Mouse (Mus musculus): ENCODE results near the gene Tmem205. TPM values are rescaled to one million over a fixed set of nuclear protein-coding genes. Genes with fewer than 3 reads are reported as not detected.

Tmem205 gene
- polyA plus RNA-seq, 1 experiment from 2014 or later: 35.7 TPM

DNA sequence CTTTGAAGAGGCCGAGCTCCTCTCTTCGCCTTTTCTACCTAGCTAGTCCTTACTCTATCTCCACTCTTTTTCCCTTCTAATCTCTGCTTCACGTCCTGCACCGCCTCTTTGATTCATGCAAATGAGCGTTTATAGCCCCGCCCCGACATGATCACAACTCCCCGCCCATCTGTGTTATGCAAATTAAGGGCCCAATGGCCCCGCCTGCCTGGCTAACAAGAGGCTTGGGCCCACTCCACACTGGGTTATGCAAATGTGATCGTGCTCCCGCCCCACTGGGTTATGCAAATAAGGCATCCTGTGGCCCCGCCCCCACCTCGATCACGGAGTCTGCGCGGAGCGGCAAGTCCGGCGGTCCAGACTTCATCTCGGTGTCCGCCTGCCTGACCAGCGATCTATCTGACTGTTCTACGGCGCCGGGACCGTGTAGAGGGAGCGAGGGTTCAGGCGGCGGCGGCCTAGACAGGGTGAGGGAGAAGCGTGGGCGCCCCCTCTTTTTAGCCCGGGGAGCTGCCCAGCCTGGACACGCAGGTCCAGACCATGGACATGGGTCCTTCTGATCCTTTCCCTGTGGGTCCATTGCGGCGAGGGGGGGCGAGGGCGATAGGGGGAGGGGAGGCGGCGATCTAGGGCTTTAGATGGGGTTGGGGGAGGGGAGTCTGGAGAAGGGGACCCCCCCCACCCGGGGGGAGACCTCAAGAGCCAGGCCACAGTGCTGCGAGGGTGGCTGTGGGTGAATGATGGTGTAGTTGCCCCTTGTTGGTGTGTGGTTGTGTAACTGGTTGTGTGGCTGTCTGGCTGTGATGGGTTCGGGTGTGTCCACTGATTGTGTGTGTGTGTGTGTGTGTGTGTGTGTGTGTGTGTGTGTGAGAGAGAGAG lies 9.6 kb upstream of the Tmem205 start, which contains the start of gene Plppr2:
Plppr2 (plus strand) TSS at position 342 of the 879 bp plus-strand sequence.
- Histone ChIP-seq H3K4me1 (ENCODE audit: control insufficient read depth, insufficient read depth, low read length) (peaks cover 3% of the 10 kb centered on the region; the same call in 1 of the 2 replicates), H3K27ac (ENCODE audit: low read depth, low read length) (peak within 1 kb of the TSS; percentile 5; the same call in 1 of the 2 replicates), H3K27me3 (ENCODE audit: control insufficient read depth, insufficient read depth, low read length) (0 out of 2 replicates have a peak, but pooled peaks cover 3% of the 10 kb centered on the region), H3K36me3 (ENCODE audit: control insufficient read depth, insufficient read depth, low read length) (no peaks in the 10 kb centered on the region; the same call in 1 of the 2 replicates), H3K9ac (ENCODE audit: low read length) (peak within 1 kb of the TSS; percentile 75), H3K4me3 (ENCODE audit: low read depth, low read length) (peak within 1 kb of the TSS; percentile 59), H3K9me3 (ENCODE audit: control insufficient read depth, low read length) (no peaks in the 10 kb centered on the region), H3K4me2 (peak within 1 kb of the TSS; percentile 73)
- peak; percentile 99 for DNase-seq (ENCODE audit: low spot score, missing footprints)
- peak; percentile 97 for ATAC-seq (ENCODE audit: low FRiP score)
- WGBS: 3% methylated on average over 39 of the region's 43 CpGs

DNA sequence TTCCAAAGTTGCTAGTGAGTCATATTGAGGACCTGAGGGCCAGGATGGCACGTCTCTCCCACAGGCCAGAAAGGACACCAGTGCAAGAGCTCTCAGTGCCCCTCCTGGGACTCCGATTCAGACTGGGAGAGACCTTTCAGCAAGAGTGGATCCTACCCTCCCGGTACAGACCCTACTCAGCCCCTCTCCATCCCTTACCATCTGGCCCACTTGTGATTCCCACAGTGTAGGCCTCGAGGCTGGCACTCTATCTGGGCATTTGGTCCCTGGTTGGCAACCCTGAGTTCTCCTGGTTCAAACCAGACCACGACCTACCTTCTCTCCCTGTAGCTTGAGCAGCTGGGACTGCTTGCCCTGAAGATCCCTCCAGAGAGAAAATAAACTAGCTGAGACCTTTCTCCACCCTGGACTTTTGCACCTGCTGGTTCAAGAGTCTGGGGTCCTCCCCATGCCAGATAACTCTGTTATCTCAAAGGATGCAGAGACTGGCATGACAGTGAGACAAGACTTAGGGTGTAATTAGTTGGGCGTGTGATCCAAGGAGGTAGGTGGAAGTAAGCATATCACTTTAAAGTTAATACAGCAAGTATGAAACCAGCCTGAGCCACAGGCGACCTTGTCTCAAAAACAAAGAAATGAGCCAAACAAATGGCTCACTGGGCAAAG lies 8.2 kb upstream of the Tmem205 start:
- H3K9me3 ChIP-seq (ENCODE audit: control insufficient read depth, low read length): no peaks in the 10 kb centered on the region
- ATAC-seq (ENCODE audit: low FRiP score) (no peak), DNase-seq (ENCODE audit: low spot score, missing footprints) (no peak)
- no peak overlapping the region for H3K27ac ChIP-seq (ENCODE audit: low read depth, low read length)
- H3K4me1 ChIP-seq (ENCODE audit: control insufficient read depth, insufficient read depth, low read length): peaks cover 3% of the 10 kb centered on the region; the same call in 1 of the 2 replicates
- H3K9ac ChIP-seq (ENCODE audit: low read length): no peak overlapping the region
- no peak overlapping the region for H3K4me2 ChIP-seq
- 0 out of 2 replicates have a peak, but pooled peaks cover 3% of the 10 kb centered on the region for H3K27me3 ChIP-seq (ENCODE audit: control insufficient read depth, insufficient read depth, low read length)
- WGBS: 83% methylated on average over 7 of the region's 7 CpGs
- H3K4me3 ChIP-seq (ENCODE audit: low read depth, low read length): no peak overlapping the region
- no peaks in the 10 kb centered on the region; the same call in 1 of the 2 replicates for H3K36me3 ChIP-seq (ENCODE audit: control insufficient read depth, insufficient read depth, low read length)

DNA sequence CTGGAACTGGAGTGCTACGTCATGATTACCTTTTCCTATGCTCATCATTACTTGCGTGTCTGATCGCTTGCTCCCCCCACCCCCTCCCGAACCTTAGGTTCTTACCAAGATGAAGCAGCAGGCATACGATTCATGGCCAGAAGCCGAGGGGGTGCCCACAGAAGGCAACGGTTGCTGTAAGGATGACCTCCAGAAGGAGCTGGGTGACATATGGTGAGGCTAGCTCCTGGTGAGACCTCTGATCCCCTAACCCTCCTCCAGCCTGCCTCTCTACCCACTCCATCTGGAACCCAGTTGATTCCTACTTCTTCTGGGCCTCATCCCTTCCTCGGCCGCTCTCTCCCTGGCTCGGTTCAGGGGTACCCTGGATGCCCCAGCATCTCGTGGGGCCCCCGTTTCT lies 6.7 kb upstream of the Tmem205 start:
- Histone ChIP-seq H3K4me2 (no peak overlapping the region), H3K4me3 (ENCODE audit: low read depth, low read length) (no peak overlapping the region), H3K27ac (ENCODE audit: low read depth, low read length) (no peak overlapping the region), H3K4me1 (ENCODE audit: control insufficient read depth, insufficient read depth, low read length) (peaks cover 3% of the 10 kb centered on the region; the same call in 1 of the 2 replicates), H3K9ac (ENCODE audit: low read length) (no peak overlapping the region), H3K27me3 (ENCODE audit: control insufficient read depth, insufficient read depth, low read length) (0 out of 2 replicates have a peak, but pooled peaks cover 3% of the 10 kb centered on the region), H3K9me3 (ENCODE audit: control insufficient read depth, low read length) (no peaks in the 10 kb centered on the region), H3K36me3 (ENCODE audit: control insufficient read depth, insufficient read depth, low read length) (no peaks in the 10 kb centered on the region)
- DNase-seq (ENCODE audit: low spot score, missing footprints) (no peak), ATAC-seq (ENCODE audit: low FRiP score) (no peak)
- 92% methylated on average over 12 of the region's 12 CpGs for WGBS

DNA sequence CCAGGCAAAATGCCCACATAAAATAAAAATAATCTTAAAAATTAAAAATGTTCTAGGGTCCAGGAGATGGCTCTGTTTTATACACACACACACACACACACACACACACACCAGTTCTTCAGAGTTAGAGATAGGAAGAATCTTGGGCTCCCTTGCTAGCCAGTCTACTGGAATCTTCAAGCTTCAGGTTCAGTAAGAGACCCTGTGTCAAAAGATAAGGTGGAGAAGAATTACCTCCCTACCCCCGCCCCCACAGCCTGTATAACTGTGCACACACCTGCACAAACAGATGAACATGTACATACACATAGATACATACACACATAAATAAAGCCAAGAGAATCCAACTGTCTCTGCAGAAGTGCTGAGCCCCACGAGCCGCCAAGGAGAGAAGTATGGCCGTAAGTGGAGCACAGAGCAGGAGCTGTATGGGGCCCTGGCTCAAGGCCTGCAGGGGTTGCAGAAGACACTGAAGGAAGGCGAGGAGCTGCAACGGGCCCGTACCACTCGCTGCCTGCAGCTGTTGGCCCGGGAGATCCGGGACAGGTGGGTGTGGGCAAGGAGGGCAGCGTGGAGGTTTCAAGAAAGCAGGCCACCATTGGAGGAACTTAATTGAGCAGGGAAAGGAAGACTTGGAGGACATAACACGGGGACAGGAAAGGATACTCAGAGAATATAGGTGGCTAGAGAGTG lies 5.2 kb upstream of the Tmem205 start:
- 63% methylated on average over 12 of the region's 12 CpGs for WGBS
- Histone ChIP-seq H3K4me3 (ENCODE audit: low read depth, low read length) (no peak overlapping the region), H3K9me3 (ENCODE audit: control insufficient read depth, low read length) (no peaks in the 10 kb centered on the region), H3K4me1 (ENCODE audit: control insufficient read depth, insufficient read depth, low read length) (peaks cover 5% of the 10 kb centered on the region; the same call in 1 of the 2 replicates), H3K27me3 (ENCODE audit: control insufficient read depth, insufficient read depth, low read length) (0 out of 2 replicates have a peak, but pooled peaks cover 3% of the 10 kb centered on the region), H3K36me3 (ENCODE audit: control insufficient read depth, insufficient read depth, low read length) (no peaks in the 10 kb centered on the region), H3K9ac (ENCODE audit: low read length) (no peak overlapping the region), H3K27ac (ENCODE audit: low read depth, low read length) (no peak overlapping the region), H3K4me2 (no peak overlapping the region)
- ATAC-seq (ENCODE audit: low FRiP score): no peak
- peak; percentile 1 for DNase-seq (ENCODE audit: low spot score, missing footprints)

DNA sequence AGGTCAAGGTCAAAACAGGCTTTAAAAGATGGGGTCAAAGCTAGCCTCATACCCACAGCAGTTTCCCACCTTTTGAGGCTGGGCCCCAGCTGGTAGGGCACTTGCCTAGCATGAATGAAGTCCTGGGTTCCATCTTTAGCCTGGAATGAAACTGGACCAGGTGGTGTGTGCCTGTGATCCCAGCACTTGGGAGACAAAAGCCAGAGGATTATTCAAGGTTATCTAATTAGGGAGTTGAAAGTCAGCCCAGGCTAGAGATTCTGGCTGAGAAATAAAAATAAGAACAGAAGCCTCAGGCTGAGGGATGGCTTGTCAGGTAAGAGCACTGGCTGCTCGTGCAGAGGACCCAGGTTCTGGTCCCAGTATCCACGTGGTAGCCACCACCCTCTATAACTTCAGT lies 4.7 kb upstream of the Tmem205 start:
- H3K4me1 ChIP-seq (ENCODE audit: control insufficient read depth, insufficient read depth, low read length): peaks cover 4% of the 10 kb centered on the region; the same call in 1 of the 2 replicates
- H3K27ac ChIP-seq (ENCODE audit: low read depth, low read length): no peak overlapping the region
- 0 out of 2 replicates have a peak, but pooled peaks cover 3% of the 10 kb centered on the region for H3K27me3 ChIP-seq (ENCODE audit: control insufficient read depth, insufficient read depth, low read length)
- H3K9ac ChIP-seq (ENCODE audit: low read length): no peak overlapping the region
- H3K36me3 ChIP-seq (ENCODE audit: control insufficient read depth, insufficient read depth, low read length): no peaks in the 10 kb centered on the region
- DNase-seq (ENCODE audit: low spot score, missing footprints) (no peak), ATAC-seq (ENCODE audit: low FRiP score) (no peak)
- H3K4me2 ChIP-seq: no peak overlapping the region
- WGBS: 71% methylated on average over 2 of the region's 2 CpGs
- H3K4me3 ChIP-seq (ENCODE audit: low read depth, low read length): no peak overlapping the region
- H3K9me3 ChIP-seq (ENCODE audit: control insufficient read depth, low read length): no peaks in the 10 kb centered on the region

DNA sequence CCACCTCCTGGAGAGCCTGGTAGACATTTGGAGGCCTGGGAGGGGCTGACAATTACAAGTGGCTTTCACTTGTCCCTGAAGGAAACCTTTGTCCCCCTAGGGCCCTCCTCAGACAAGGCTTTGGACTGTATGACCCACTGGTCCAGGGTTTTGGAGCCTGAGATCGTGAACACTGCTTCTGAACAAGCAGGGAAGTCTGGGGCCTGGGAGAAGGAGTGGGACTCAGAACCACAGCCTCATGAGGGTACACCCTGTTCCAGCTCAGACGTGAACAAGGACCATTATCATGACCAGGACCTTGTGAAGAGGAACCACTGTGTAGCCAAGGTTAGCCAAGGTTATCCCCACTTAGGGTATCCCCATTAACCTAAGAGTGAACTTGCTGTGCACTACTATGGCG lies 1.9 kb upstream of the Tmem205 start:
- no peak for ATAC-seq (ENCODE audit: low FRiP score)
- H3K27me3 ChIP-seq (ENCODE audit: control insufficient read depth, insufficient read depth, low read length): 0 out of 2 replicates have a peak, but pooled peaks cover under 1% of the 10 kb centered on the region
- H3K9me3 ChIP-seq (ENCODE audit: control insufficient read depth, low read length): no peaks in the 10 kb centered on the region

DNA sequence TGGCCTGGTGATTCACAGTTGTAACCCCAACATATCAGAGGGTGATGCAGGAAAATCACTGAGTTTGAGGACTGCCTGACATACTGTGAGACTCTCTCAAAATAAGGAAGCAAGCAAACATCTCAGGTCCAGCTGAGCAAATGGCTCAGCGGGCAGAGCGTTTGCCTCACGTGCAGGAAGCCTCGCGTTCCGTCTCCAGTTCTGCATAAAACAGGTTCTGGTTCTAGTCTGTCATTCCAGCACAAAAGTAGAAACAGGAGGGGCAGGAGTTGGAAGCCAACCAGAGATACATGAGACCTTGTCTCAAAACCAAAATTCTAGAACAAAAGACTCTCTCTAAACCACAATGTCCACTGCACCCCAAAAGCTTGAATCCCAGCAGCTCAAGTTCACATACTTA lies 572 bp downstream of the Tmem205 start:
- ATAC-seq (ENCODE audit: low FRiP score) (no peak), DNase-seq (ENCODE audit: low spot score, missing footprints) (no peak)
- Histone ChIP-seq H3K9ac (ENCODE audit: low read length) (peak overlapping the region; percentile 71), H3K4me2 (peak overlapping the region; percentile 72), H3K27me3 (ENCODE audit: control insufficient read depth, insufficient read depth, low read length) (no peaks in the 10 kb centered on the region), H3K27ac (ENCODE audit: low read depth, low read length) (no peak overlapping the region), H3K4me1 (ENCODE audit: control insufficient read depth, insufficient read depth, low read length) (peaks cover 11% of the 10 kb centered on the region), H3K4me3 (ENCODE audit: low read depth, low read length) (peak overlapping the region; percentile 41), H3K9me3 (ENCODE audit: control insufficient read depth, low read length) (no peaks in the 10 kb centered on the region), H3K36me3 (ENCODE audit: control insufficient read depth, insufficient read depth, low read length) (no peaks in the 10 kb centered on the region)
- 5% methylated on average over 6 of the region's 6 CpGs for WGBS

More for the DNA sequence above, 1.9 kb upstream of the Tmem205 start:
- 79% methylated on average over 3 of the region's 3 CpGs for WGBS
- Histone ChIP-seq H3K4me1 (ENCODE audit: control insufficient read depth, insufficient read depth, low read length) (peaks cover 11% of the 10 kb centered on the region), H3K4me3 (ENCODE audit: low read depth, low read length) (no peak overlapping the region), H3K9ac (ENCODE audit: low read length) (no peak overlapping the region), H3K4me2 (no peak overlapping the region), H3K27ac (ENCODE audit: low read depth, low read length) (no peak overlapping the region), H3K36me3 (ENCODE audit: control insufficient read depth, insufficient read depth, low read length) (no peaks in the 10 kb centered on the region)
- peak; percentile 31 for DNase-seq (ENCODE audit: low spot score, missing footprints)

DNA sequence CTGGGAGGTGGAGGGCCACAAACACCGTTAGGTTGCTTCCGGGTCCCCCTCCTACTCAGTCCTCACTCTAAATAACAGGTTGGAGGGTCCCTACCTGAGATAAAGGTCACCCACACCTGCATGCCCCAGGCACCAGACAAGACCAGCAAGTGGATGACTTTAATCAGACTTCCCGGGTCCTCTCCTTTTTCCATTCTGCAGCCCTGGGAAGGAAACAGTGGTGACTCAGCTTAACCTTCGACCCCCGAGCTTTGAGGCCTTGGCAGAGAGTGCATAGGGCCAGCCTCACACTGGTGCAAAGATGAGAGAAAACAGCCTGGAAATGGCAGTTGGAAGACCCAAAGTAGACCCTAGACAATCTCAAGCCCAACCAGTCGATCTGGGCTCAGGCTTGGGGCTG lies 1.2 kb downstream of the Tmem205 start:
- Histone ChIP-seq H3K4me2 (peak overlapping the region; percentile 72), H3K9ac (ENCODE audit: low read length) (0 out of 2 replicates have a peak overlapping the region, but pooled peaks have one; percentile 71), H3K4me3 (ENCODE audit: low read depth, low read length) (no peak overlapping the region), H3K4me1 (ENCODE audit: control insufficient read depth, insufficient read depth, low read length) (peaks cover 11% of the 10 kb centered on the region), H3K27ac (ENCODE audit: low read depth, low read length) (no peak overlapping the region), H3K27me3 (ENCODE audit: control insufficient read depth, insufficient read depth, low read length) (no peaks in the 10 kb centered on the region; the same call in 1 of the 2 replicates), H3K36me3 (ENCODE audit: control insufficient read depth, insufficient read depth, low read length) (no peaks in the 10 kb centered on the region), H3K9me3 (ENCODE audit: control insufficient read depth, low read length) (no peaks in the 10 kb centered on the region)
- 85% methylated on average over 6 of the region's 6 CpGs for WGBS
- no peak for ATAC-seq (ENCODE audit: low FRiP score)
- DNase-seq (ENCODE audit: low spot score, missing footprints): no peak
